Mouse (Mus musculus): Measurements from ENCODE around the gene Camsap1.

DNA sequence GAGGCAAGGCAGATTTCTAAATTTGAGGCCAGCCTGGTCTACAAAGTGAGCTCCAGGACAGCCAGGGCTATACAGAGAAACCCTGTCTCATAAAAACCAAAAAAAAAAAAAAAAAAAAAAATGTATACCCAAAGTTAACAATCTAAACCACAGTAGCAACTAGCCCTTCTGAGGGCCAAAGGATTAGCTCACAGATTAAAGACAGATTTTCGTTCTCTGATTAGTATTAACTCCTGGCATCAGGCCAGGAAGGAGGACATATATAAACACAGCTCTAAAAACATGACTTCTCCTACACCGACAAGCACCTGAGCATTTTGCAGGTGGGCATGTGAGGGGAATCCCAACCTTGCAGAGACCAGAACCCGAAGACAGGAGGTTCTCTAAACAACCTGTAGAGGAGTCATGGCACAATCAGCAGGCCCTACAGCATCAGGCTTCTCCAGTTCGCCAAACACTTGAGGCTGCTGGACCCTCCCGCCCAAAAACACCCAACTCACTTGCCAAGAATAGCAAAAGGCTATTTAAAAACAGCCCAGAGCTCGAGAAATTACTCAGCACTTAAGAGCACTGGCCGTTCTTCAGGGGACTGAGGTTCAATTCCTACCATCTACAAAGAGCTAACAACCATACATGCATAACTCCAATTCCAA is 5.4 kb downstream of the Camsap1 start:
- TF ChIP-seq POLR2A (IDR thresholded peaks at IDR 0.05; ENCODE audit: insufficient read length, low read depth) = no peak
- no peak for TF ChIP-seq TCF12 (IDR thresholded peaks at IDR 0.05; ENCODE audit: insufficient read depth, poor library complexity, severe bottlenecking)
- no peak for TF ChIP-seq REST (IDR thresholded peaks at IDR 0.05; ENCODE audit: insufficient read depth, insufficient read length)
- no peak for TF ChIP-seq POLR2AphosphoS2 (IDR thresholded peaks at IDR 0.05; ENCODE audit: insufficient read length, low read depth)
- no peak for TF ChIP-seq USF1 (IDR thresholded peaks at IDR 0.05; ENCODE audit: low read depth)
- TF ChIP-seq MAX (IDR thresholded peaks at IDR 0.05; ENCODE audit: low read depth) = no peak
- no peak for TF ChIP-seq MYOD1 (IDR thresholded peaks at IDR 0.05; ENCODE audit: control insufficient read depth in 1 of 3, insufficient read length in 2 of 3, low read depth in 2 of 3)
- TF ChIP-seq E2F4 (IDR thresholded peaks at IDR 0.05; ENCODE audit: insufficient read depth) = no peak
- TF ChIP-seq CEBPB (IDR thresholded peaks at IDR 0.05; ENCODE audit: insufficient read depth, poor library complexity, severe bottlenecking) = no peak
